Mouse (Mus musculus): ENCODE data around the gene Olfr890.
"Not testable (repeated sequence)": the region's sequence is repeated elsewhere in the genome, so short reads cannot be mapped to it uniquely, and the experiment has no call there.

Olfr890 gene

GRCm38 (mm10) chr9:38142217-38142616 is at the start of gene Olfr890:
TSS of gene Olfr890 (plus strand) at chr9:38142517.
- no peak for DNase-seq (ENCODE audit: extremely low spot score)

GRCm38 (mm10) chr9:38107828-38108227 is 34.5 kb upstream of the Olfr890 start, which contains the start of gene Olfr888:
TSS of gene Olfr888 (plus strand) at chr9:38108128.
- no peak for DNase-seq (ENCODE audit: extremely low spot score)

DNA sequence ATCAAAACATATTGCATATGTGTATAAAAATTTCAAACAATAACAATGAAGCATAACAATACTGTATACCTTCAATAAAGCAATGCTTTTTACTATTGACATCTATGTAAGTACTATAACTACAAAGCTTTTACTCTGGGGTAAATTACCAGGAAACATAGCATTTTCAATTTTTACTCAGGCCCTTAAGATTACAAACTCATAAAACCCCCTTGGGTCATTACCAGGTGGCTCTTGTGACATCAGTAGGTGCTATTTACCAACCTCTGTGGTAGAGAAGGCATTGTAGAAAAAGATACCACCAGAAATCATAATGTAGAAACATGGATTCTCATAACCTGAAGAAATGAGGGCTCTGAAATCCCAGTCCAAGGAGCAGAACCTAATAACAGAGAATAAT is 27.4 kb upstream of the Olfr890 start, which contains the start of gene Olfr889:
Gene Olfr889, plus strand, starts transcription at position 301 of the 400 bp plus-strand sequence.
- no peak for DNase-seq (ENCODE audit: extremely low spot score)

DNA sequence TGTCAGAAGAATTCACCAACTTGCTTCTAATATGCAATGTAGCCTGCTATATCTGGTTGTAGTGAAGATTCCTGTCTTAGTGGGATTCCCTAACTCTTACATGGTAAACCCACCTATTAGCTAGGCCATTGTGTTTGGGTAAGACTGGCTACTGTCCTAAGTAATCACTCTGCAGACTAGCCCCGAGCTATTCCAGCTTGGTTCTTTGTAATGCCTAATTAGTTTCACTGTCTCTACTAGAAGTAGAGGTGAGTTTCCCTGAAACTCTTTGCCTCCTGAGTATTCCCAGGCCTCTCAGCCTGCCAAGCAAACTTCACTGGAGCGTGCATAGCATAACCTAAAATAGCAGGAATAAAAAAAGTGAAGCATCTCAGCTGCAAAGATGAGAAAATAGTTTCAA is 26.0 kb downstream of the Olfr890 start:
- DNase-seq (ENCODE audit: extremely low spot score), result not testable (repeated sequence)

DNA sequence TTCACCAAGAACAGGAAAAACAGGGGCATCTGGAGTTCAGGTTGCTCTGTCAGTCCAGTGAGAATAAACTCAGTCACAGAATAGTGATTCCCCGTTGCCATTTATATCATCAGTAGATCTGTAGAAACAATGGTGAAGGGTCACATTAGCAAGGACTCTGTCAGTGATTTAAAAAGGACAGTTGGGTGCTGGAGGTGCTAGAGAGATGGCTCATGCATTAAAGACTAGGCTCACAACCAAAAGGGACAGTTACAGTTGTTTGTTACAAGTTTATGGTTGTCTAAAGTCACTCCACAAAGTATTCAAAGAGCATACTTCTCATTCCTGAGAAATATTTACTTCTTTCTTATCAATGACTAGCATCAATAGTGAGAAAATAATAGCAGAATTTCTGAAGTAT is 38.4 kb downstream of the Olfr890 start, which contains the start of gene Olfr891:
Gene Olfr891, minus strand, starts transcription at position 101 of the 400 bp plus-strand sequence.
- DNase-seq (ENCODE audit: extremely low spot score), result no peak
